Mouse (Mus musculus) gastrocnemius, adult 8-10 months (tissue): ENCODE data around the gene Wfikkn2. TPM values are rescaled to one million over a fixed set of nuclear protein-coding genes. Genes with fewer than 3 reads are reported as not detected.

Experiments used
- DNase-seq, 2 experiments: peaks; one replicate each; pipeline ENCODE4 v3.0.0; 2022; ENCODE audit warnings: low spot score in 2 of 2
- total RNA-seq, 4 experiments: library from RNA; stranded (reverse); gene quantifications; 2 replicates each; pipeline ENCODE4 v1.2.4; 2022

Wfikkn2 gene
- total RNA-seq, 4 experiments from 2014 or later, result 12.1 to 16.7 (median 13.5) TPM

DNA sequence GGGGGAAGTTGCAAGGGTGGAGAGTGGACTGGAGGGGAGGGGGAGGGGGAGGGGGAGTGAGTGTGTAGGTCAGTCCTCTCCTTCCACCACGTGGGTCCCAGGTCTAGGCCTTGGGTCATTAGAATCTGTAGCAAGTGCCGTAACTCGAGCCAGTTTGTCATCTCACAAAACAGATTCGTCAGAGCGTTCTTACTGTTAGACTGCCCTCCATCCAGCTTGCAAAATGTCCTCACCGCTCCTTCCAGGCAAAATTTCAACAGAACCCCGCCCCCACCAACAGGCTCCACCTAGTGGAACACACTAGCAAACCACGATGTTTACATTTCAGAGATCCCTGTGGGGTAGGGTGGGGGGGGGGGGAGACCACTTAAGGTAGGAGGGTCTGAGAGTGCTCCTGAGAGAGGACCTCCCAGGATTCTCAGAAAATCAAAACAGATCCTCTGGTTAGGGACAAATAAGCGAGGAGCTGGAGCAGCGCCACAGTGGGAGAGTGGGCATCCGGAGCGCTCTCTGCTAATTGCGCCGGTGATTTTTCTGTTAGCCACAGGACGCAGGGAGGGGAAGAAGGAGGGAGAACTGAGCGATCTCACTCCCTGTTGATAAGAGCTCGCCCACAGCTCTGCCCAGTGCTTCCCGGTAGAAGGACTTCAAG, 19.5 kb upstream of the Wfikkn2 start:
- peak; percentile 30 to 48 for DNase-seq

DNA sequence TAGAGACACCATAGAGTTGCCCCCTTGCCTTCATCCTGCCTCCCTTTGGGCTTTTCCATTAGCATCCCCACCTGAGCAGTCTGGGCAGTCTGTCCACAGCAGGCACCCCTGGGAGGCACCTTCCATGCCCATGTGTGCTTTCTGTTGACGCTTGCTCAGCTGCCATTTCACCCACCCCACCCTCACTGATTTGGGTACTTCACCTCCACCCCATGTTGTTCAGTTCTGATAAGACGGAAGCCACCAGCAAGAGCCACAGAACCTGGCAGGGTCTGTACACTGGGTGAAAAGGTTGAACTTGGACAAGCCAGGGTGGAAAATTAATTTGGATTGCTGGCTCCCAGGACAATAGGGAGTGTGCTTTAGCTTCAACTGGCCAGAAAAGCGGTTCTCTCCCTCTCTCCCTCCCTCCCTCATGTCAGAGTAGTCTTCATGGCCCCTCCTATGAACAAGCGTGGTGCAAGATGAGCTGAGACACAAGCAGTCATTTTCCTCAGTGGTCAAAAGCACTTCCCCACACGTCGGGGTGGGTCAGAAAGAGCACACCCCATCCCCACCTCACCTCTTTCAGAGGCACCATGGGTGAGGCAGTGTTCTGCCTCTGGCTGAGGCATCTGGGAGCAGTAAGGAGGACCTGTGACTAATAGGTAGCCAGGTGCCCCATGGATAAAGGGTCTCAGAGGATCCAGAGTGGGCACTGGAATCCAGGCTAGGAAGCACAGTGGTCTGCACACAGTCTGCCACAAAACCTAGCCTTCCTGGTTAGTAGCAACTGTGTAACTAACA, 16.0 kb upstream of the Wfikkn2 start:
- no peak for DNase-seq

DNA sequence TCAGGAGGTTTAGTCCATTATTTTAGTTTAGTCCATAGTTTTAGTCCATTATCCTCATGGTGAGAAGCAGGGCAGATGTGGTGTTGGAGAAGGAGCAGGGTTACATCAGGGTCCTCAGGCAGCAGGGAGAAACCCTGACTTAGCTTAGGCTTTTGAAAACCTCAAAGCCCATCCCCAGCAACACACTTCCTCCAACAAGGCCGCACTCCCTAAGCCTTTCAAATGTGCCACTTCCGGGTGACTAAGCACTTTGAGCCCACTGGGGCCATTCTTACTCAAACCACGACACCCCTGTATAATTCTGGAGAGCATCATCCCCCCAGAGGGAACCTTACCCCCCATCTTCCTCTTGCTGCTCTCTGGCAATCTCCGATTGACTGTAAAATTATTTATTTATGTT, 14.0 kb upstream of the Wfikkn2 start:
- no peak for DNase-seq

DNA sequence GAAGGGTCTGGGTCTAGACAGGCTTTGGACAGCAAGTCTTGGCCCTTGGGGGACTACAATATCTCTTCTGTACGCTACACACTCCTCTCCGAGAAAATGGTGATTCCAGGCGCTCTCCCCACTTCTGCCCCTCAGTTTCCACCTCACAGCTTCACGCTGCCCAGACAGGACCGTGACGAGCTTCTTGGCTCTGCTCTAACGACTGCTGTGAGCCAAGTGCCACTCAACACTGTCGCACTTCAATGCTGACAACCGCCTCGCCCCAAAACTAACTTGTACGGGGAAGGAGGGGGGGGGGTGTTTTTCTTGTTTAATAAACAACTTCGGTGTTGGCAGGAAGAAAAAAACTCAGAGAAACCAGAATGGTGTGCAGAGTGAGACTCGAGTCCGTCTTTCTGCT, 12.2 kb upstream of the Wfikkn2 start:
- no peak for DNase-seq

DNA sequence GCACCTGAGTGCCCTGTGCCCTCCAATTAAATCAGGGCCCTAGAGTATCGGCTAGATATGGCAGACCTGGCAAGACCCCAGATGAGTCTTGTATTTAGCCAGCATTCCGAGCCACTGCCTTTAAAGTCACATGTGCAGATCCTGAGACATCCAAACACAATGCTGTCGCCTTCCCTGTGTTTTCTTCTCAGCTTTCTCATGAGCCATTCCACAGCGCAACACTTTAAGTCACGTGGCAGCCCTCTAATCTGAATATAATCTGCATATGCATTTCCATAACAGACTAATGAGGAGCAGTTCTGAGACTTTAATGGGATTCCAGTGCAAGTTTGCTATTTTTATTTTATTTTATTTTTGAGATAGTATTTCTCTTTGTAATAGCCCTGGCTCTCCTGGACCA, 9.9 kb upstream of the Wfikkn2 start:
- no peak for DNase-seq

DNA sequence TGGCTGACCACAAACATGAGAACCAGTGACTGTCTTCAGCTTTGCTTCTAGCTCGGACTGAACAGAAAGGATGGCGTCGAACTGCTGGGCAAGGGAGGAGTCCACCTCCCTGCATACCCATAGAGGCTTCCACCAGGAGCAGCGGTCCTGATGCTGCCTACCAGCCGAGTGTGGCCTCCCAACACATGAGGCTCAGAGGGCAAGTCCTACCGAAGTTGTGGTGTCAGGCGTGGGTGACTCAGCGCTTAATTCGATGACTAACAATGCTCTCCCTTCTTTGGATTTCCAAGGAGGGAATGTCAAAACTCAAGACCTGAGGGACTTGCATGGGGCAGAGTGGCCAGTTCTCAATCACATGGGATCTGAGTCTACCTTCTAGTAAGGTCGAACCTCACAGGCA, 7.9 kb upstream of the Wfikkn2 start:
- no peak for DNase-seq

DNA sequence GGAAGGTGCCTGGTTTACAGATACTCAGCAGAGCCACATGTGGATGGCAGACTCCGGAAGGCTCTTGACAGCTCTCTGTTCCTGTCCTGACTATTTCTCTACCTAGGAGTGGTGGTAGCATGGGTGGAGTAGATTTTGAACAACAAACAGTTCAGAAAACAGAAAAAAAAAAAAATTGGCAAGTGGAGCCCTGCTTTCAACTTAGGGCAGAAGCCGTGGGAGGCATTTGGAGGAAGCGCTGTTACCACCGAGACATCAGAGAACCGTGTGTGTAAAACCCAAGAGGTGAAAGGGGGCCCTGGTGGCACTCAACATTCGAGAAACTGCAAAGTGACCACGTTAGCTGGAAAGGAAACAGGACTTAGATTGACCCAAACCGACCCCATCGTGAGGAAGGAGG, 7.4 kb upstream of the Wfikkn2 start:
- DNase-seq, result no peak

DNA sequence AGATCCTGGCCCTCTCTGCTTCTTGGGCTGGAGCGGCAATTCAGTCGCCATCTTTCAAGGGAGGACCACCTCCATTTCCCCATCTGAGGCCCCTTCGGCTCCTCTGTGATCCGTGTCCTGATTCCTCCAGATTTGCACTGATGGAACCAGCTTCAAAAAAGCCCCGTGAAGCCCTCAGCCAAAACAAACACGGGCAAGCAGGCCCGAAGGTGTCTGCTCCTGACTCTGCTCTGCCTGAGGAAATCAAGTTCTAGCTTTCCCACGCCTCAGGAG, 920 bp upstream of the Wfikkn2 start:
- DNase-seq, result no peak

DNA sequence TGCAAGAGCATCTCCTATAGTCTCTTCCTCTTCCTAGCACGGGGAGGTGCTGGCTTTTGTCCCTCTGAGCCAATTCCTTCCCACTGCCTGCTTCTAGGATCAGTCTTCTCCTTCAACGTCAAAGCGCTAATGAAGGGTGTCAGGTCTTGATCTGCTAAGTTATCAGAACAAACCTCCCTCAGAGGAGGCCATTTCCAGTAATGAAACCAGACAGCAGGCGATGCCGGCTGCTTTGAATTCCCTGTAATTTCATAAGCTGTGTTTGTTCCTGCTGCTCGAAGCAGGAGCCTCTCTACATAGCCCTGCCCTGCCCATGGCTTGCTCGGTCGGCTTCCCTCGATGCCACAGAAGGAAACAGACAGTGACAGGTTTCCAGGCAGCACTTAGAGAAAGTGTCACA, 1.4 kb downstream of the Wfikkn2 start:
- DNase-seq, result no peak

DNA sequence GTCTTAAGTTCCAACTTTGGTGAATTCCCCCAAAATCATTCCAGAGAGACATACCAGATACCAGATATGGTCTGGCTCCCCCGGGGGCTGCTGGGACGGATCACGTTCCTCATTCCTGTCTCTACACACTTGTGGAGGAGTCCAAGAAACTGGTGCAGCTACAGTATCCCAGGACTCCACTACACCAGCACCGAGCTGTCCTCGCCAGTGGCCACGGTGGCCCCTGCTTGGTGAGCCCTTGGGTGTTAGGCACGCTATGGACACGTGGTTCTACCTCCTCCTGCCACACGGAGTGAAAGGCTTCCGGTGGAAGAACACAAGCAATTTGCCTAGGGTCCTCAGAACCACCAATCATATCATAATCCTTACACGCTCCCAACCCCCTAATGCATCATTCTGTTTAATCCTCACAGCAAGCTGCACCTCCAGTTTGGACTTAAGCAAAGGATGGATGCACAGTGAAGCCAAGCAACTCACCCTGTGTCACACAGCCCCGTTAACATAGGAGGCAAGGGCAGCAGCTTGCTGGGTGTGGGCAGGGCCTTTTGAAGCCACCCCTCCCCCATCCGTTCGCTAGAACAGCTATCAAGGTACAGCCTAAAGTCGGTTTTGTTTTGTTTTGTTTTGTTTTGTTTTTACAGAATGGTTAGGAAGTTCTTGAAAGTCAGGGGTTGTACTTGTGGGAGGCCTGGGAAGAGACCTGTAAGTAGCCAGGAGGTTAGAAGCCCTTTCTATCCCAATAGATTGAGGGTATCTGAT, 2.2 kb downstream of the Wfikkn2 start:
- DNase-seq, result peak in 1 of 2 experiments; percentile 31

DNA sequence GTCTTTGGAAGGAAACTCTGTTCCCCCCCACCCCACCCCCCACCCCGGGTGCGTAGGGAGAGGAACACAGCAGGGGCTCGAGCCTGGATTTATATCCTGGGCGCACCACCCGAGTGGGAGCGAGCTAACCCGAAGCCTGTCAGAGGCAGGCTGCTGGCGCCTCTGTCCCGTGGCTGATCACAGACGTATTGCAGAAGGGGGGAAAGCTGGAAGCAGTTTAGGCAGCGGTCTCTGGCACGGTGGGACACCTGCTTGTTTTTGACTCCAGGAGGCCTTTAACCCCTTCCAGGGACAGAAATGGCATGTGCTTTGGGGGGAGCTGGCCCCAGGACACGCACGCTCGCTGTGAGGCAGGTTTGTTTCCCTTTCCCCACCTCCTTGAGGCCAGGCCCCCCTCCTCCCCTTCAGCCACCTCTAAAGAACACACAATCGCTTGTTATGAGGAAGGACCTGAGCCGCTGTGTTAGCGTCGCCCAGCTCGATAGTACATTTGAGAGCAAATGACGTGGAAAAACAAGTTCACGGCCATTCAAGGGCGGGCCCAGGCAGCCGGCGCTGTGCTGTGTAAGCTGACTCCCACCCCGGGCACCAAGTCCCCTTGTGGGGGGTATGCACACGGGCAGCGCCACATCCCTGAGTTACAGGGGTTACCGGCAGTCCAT, 2.9 kb downstream of the Wfikkn2 start:
- DNase-seq, result peak in 1 of 2 experiments; percentile 28

DNA sequence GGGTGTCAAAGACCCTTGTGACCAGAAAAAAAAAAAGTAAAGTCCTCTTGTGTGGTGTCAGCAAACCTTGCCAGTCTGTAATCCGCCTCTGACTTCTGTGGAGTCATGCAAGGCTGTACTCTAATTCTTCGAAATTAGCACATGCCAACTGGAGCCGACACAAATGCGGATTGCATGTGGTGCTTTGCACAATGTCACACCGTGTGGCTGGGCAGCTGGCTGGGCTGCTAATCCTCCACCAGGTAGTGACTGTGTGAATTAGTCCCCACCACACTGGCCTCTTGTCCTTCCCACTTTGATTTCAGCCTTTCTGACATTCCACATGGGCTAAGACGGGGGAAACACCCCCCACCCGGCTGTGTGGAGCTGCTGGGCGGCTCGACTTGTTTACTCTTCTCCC, 6.1 kb downstream of the Wfikkn2 start:
- DNase-seq, result no peak

DNA sequence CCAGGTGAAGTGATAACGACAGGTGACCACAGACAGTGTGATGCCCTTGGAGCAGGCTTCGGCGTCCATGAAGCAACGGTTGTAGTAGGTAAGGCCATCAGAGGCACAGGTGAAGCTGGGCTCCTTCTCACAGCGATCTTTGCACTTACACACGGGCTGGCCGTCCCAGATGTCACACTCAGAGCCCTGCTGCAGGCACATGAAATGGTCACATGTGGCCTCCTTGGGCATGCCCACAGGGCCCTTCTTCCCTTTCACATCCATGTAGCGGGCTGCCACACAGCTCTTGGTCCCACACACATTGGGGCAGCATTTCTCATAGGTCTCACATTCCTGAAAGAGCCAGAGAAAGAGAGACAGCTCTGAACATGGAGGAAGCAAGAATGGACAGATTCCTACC, 7.0 kb downstream of the Wfikkn2 start:
- DNase-seq, result no peak

DNA sequence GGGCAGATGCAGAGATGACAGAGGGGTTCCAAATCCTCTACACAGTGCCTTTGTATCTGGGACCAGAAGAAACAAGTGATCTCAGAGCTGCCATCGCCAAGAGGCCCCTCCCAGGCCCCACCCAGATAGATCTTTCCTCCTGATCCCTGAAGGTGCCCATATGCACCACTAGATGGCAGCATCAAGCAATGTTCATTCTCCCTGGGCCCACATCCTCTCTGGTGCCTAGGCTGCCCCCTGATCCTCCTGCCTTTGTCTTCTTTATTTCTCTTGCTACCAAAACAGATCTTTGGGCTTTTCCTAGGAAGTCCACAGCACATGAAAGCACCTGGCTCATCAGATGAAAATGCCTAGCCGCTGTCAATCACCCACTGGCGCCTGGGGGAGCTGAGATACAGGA, 9.7 kb downstream of the Wfikkn2 start:
- peak in 1 of 2 experiments; percentile 54 for DNase-seq

DNA sequence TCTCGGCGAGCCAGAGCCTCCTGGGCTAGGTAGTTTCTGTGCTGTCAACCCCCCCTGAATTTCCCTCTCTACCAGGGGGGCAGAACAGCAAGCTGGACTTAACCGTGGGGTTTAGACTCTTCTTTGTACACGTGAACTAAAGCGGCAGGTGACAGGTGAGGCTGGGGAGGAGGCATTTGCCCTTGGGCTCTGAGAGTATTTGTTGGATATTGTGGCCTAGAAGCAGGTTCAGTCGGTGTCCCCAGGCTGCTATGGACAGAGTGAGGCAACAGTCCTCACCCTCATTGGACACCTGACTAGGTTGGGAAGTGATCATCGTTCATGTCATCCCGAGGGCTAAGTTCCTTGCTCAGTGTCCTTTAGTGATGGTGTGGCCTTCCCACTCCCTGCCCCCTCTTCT, 10.9 kb downstream of the Wfikkn2 start:
- DNase-seq, result no peak

DNA sequence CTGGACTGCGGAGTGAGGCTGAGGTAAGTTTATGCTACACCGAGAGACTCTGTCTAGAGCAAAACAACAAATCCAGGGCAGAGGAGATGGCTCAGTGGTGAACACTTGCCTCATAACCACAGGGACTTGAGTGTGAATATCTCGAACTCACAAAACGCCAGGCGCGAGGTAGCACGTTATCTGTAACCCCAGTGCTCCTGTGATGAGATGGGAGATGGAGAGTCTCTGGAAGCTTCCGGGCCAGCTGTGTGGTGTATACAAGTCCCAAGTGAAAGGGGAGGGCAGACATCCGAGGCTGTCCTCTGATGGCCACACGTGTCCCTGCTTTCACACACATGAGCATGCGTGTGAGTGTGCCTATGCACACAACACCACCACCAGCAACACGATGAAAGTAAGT, 11.4 kb downstream of the Wfikkn2 start:
- no peak for DNase-seq

DNA sequence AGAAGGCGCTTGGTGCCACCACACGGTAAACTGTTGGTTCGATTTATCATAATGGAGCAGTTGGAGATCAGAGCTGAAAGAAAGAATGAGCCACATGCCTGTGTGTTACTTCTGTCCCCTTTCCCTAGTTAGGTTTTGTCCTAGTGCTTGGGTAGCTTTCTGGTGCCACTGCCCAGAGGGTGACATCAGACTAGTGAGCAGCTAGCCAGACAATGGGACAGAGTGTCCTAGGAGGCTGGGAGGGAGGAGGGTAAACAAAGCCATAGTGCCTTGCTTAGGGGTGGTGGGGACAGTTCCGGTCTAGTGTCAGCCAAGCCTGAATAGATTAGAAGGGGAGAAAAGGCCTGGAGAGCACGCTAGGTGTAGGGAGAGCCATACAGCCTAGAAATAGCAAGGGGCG, 12.4 kb downstream of the Wfikkn2 start:
- DNase-seq, result no peak

DNA sequence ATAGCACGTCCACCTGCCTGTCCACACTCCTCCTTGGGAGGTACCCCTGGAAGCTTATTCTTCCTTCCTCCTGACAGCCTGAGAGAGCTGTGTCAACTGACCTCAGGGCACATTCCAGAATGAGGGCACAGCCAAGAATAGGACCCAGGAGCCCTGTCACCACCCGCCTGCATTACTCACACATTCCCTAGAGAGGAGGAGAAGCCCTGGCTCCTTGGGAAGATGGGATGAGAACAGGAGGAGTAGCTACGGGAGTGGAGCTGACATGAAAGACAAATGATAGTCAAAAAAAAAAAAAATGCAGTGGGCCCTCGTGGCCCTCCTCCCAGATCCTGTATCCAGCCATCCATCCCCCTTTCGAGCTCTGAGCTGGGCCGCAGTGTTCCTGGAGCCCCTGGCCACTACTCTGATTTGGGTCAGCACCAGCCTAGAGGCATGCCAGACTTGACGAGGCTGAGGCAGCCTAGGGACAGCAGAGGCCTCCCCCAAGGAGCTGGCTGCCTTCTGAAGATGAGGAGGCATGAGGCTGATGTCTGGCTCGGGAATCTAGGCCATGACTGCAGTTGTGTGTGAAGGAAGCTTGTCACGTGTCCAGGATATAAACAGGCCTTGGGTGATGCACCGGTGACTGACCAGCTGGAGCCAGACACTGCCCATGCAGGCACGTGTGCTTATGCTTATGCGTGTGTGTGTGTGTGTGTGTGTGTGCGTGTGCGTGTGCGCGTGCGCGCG, 13.8 kb downstream of the Wfikkn2 start:
- peak in 1 of 2 experiments; percentile 60 for DNase-seq

DNA sequence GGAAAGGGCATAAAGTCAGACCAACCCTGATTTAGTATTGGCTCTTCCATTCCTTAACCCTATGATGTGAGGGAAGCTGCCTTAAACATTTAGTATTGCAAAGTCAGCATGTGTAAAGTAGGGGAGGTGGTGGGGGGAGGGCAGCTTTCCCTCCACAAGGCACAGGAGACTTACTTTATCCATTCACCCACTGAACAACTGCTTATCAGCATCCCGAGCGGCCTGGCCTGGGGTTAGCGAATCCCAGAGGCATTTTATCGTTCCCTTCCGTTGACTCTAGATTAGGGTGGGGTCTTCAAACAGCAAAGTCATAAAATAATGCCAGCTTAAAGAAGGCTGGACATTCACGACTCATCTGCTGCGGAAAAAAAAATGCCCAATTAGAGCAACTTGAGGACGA, 15.6 kb downstream of the Wfikkn2 start:
- no peak for DNase-seq

DNA sequence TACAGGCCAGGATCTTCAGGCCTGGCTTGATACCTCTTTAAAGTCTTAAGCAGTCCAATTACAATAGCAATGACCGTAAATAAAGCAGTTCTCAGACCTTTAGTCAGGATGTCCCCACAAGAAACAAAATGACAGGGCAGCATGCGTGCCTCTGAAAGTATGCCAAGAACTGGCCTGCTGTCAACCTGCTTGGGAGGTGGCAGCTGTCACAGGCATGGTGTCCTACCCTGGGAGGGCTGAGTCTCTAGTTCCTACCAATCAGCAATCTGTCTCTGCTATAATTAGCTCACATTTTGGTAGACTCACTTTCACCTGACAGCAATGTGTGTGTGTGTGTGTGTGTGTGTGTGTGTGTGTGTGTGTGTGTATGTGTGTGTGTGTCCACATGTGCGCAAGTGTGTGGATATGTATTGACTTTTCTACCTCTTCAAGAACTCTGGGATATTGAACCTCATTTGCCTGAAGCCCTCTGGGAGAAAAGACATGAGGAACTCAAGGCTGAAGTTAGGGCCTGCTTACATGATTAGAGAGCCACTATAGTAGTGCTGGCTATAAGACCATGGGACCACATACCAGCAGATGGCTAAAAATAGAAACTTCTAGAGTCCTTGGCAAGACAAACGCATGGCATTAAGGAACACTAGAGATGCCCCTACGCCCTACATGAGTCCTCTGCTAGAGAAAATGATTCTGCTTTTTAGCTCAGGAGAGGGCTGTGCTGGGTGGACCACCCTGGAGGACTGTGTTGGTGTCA, 16.4 kb downstream of the Wfikkn2 start:
- DNase-seq, result peak; percentile 69 to 79

DNA sequence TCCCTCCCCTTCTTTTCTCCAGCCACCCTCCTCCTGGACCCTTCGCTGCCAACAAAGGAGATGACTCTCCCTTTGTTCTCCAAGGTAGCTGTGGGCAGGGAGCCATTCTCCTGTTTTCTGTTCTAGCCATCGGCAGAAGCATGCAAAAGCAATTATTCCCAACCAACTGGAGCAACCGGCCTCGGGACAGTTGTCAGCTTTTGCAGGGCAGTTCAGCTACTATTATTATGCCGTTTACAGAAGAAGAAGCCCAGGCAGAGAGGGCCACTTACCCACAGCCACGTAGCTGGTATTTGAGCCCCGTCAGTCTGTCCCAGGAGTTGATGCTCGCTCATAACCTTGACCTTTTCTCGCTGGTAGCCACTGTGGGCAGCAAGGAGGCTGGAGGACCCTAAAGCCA, 17.4 kb downstream of the Wfikkn2 start:
- DNase-seq, result no peak
